Mouse (Mus musculus) liver, embryonic 14.5 days (tissue): Measurements from ENCODE around the gene Cers2. TPM values are rescaled to one million over a fixed set of nuclear protein-coding genes. Genes with fewer than 3 reads are reported as not detected.

Experiments
- ATAC-seq: fragments of 200-750 bp; cut with Nextera tagmentation; 2 replicates; pipeline ENCODE4 v1.8.0; 2017; ENCODE audit warnings: moderate number of reproducible peaks, mild to moderate bottlenecking, moderate library complexity; ENCODE audit not compliant: insufficient read depth
- DNase-seq, 3 experiments: peaks; one replicate each; pipeline ENCODE4 v3.0.0-alpha.2; 2012 to 2013; ENCODE audit warnings: low read depth in 3 of 3, low spot score in 3 of 3
- H3K27ac ChIP-seq: fragments of 300-500 bp; sonication (generic); 2 replicates; pipeline ENCODE4 v1.5.1; 2014; ENCODE audit warnings: moderate library complexity, mild to moderate bottlenecking, control low read depth, inconsistent platforms
- H3K27me3 ChIP-seq: fragments of 300-500 bp; sonication (generic); 2 replicates; pipeline ENCODE4 v1.6.1; 2014; ENCODE audit warnings: mild to moderate bottlenecking, low read length, moderate library complexity; ENCODE audit not compliant: control insufficient read depth, insufficient read depth
- H3K36me3 ChIP-seq: fragments of 300-500 bp; sonication (generic); replicated peaks from 2 replicates; pipeline ENCODE4 v1.6.1; 2014; ENCODE audit warnings: low read depth; ENCODE audit not compliant: control insufficient read depth, insufficient read depth
- H3K4me1 ChIP-seq, 2 experiments: fragments of 200-500 bp in 1 of 2; fragments of 300-500 bp in 1 of 2; sonication (generic) in 1 of 2; replicated peaks; 2 replicates each; pipeline ENCODE4 v1.6.1; 2012 to 2014; ENCODE audit warnings: antibody characterized with exemption in 1 of 2, inconsistent platforms in 1 of 2, low read length in 1 of 2; ENCODE audit not compliant: control insufficient read depth in 2 of 2, insufficient read depth in 2 of 2
- H3K4me2 ChIP-seq: fragments of 300-500 bp; sonication (generic); 2 replicates; pipeline ENCODE4 v1.6.1; 2014; ENCODE audit warnings: low read depth, mild to moderate bottlenecking, control low read depth, moderate library complexity
- H3K4me3 ChIP-seq, 2 experiments: fragments of 200-500 bp in 1 of 2; fragments of 300-500 bp in 1 of 2; sonication (generic) in 1 of 2; 2 replicates each; pipeline ENCODE4 v1.5.1; 2012 to 2014; ENCODE audit warnings: low read depth in 2 of 2, low read length in 2 of 2, mild to moderate bottlenecking in 2 of 2, control low read depth in 1 of 2, inconsistent platforms in 1 of 2, moderate library complexity in 1 of 2; ENCODE audit not compliant: insufficient read depth in 1 of 2
- H3K9ac ChIP-seq: fragments of 300-500 bp; sonication (generic); replicated peaks from 2 replicates; pipeline ENCODE4 v1.6.1; 2014; ENCODE audit warnings: mild to moderate bottlenecking, control low read depth, moderate library complexity
- H3K9me3 ChIP-seq: fragments of 300-500 bp; sonication (generic); 2 replicates; pipeline ENCODE4 v1.6.1; 2016; ENCODE audit warnings: low read length, mixed read lengths; ENCODE audit not compliant: control insufficient read depth
- CTCF ChIP-seq: IDR thresholded peaks from 2 replicates; pipeline ENCODE4 v1.5.1; 2016; ENCODE audit warnings: antibody characterized with exemption, low read depth, control low read depth
- EP300 ChIP-seq: IDR thresholded peaks from 2 replicates; pipeline ENCODE4 v1.6.1; 2016; ENCODE audit warnings: antibody characterized with exemption, low read depth
- WGBS: fragments of 180-500 bp; shearing (Covaris S2); extraction: QIAGEN DNeasy Blood & Tissue Kit; methylation state at CpG from one replicate; pipeline ENCODE4 v1.1.7; 2014; ENCODE audit not compliant: insufficient replicate concordance; 5-methylcytosine and 5-hydroxymethylcytosine counted together
- polyA plus RNA-seq, 2 experiments: library from polyadenylated mRNA; depleted of rRNA in 1 of 2; stranded (reverse) in 1 of 2; unstranded in 1 of 2; fragments of >200 nt; fragmentation: Nextera tagmentation in 1 of 2; extraction: Ambion mirVana in 1 of 2; gene quantifications; 2 replicates each; pipeline versions ENCODE4 v1.2.1 to v1.2.3; 2012 to 2014

Cers2 gene
- polyA plus RNA-seq, 2 experiments, result 63.8 to 80.2 TPM

DNA sequence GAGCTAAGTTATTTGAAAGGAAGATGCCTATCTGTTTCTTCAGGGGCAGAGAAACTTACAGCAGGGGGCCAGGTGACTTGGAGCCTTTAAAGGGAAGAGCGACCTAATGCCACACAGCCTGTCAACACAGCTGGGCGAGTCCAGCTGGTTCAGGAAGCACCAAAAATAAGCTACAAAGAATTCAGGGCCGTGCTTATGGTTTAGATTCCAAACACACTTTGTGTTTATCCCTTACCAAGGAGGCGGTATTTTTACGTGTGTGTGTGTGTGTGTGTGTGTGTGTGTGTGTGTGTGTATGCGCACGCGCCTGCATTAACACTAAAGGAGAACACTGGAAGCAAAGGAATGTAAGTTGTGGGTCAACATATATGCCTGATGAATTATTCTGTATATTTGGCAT is 33.8 kb upstream of the Cers2 start:
- no peak for ATAC-seq
- Histone ChIP-seq H3K4me3 (peak overlapping the region; percentile 83 to 88), H3K9me3 (no peaks in the 10 kb centered on the region), H3K9ac (peak overlapping the region; percentile 95), H3K36me3 (no peaks in the 10 kb centered on the region; the same call in 1 of the 2 replicates), H3K27ac (peak overlapping the region; percentile 85), H3K4me1 (peaks cover 18 to 36% of the 10 kb centered on the region in 2 experiments), H3K4me2 (peak overlapping the region; percentile 87), H3K27me3 (no peaks in the 10 kb centered on the region)
- TF ChIP-seq EP300 (no peak), CTCF (no peak)
- 12% methylated on average over 8 of the region's 8 CpGs for WGBS
- no peak for DNase-seq

GRCm38 (mm10) chr3:95281216-95282126 is 33.1 kb upstream of the Cers2 start, which contains the start of the genes Mindy1 and Prune1:
Gene Mindy1 (plus strand): TSS chr3:95281345.
Gene Prune1 (minus strand): TSS chr3:95282076.
- Histone ChIP-seq H3K27ac (peak within 1 kb of the TSS; percentile 85), H3K36me3 (no peaks in the 10 kb centered on the region; the same call in 1 of the 2 replicates), H3K4me1 (peaks cover 18 to 37% of the 10 kb centered on the region in 2 experiments), H3K9ac (peak within 1 kb of the TSS; percentile 95), H3K9me3 (no peaks in the 10 kb centered on the region), H3K4me2 (peak within 1 kb of the TSS; percentile 87), H3K4me3 (peak within 1 kb of the TSS; percentile 83 to 88), H3K27me3 (no peaks in the 10 kb centered on the region)
- DNase-seq, result peak; percentile 97 to 98 (median 98)
- ATAC-seq, result peak; percentile 85
- WGBS, result under 1% methylated on average over 53 of the region's 53 CpGs
- TF ChIP-seq CTCF (peak; percentile 69), EP300 (no peak)

GRCm38 (mm10) chr3:95282381-95282864 is 32.2 kb upstream of the Cers2 start:
- no peak for TF ChIP-seq CTCF
- TF ChIP-seq EP300, result no peak
- ATAC-seq, result peak; percentile 19; the same call in 1 of the 2 replicates
- peak overlapping the region; percentile 75 to 88 for H3K4me3 ChIP-seq
- H3K9ac ChIP-seq, result peak overlapping the region; percentile 95
- peaks cover 13 to 30% of the 10 kb centered on the region in 2 experiments for H3K4me1 ChIP-seq
- H3K27ac ChIP-seq, result peak overlapping the region; percentile 82
- H3K36me3 ChIP-seq, result no peaks in the 10 kb centered on the region; the same call in 1 of the 2 replicates
- WGBS, result 1% methylated on average over 11 of the region's 11 CpGs
- H3K4me2 ChIP-seq, result peak overlapping the region; percentile 87
- no peaks in the 10 kb centered on the region for H3K9me3 ChIP-seq
- peak; percentile 49 to 61 (median 53) for DNase-seq
- H3K27me3 ChIP-seq, result no peaks in the 10 kb centered on the region

- ATAC-seq, result peak; percentile 72
Measured at GRCm38 (mm10) chr3:95282865-95283588, 31.6 kb upstream of the Cers2 start.

More at GRCm38 (mm10) chr3:95282865-95283588, 31.6 kb upstream of the Cers2 start:
- Histone ChIP-seq H3K4me2 (peak overlapping the region; percentile 87), H3K4me1 (peaks cover 13 to 28% of the 10 kb centered on the region in 2 experiments), H3K9ac (peak overlapping the region; percentile 95), H3K36me3 (no peaks in the 10 kb centered on the region; the same call in 1 of the 2 replicates), H3K27ac (peak overlapping the region; percentile 82), H3K9me3 (no peaks in the 10 kb centered on the region), H3K4me3 (peak overlapping the region; percentile 75 to 88), H3K27me3 (no peaks in the 10 kb centered on the region)
- 0 out of 2 replicates have a peak, but pooled peaks have one; percentile 9 for TF ChIP-seq EP300
- peak; percentile 65 for TF ChIP-seq CTCF
- WGBS, result 0% methylated on average over 51 of the region's 51 CpGs
- peak; percentile 64 to 72 (median 65) for DNase-seq
